In the genomic region with DNA sequence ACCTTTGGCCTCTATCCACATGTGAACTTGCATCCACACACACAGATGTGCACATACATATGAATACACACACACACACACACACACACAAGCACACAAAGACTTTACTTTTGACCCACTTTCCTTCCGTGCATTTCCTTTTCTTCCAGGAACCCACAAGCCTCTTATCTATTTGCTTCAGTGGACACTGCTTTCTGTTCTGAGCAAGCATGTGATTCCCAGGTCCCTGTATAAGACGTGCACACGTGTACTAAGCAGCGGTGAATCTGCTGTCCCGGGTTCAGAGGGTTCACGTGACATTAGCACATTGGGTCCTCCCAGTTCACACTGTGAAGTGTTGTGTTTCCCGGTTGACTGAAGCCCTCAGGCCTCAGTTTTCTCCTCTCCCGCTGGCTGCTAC, we compare ENCODE assay signal across 15 mouse cellular contexts.
"Had no signal": no experiment of that assay in that cellular context is flagged by ENCODE, and none has a peak within 500 bp of the region (broad histone marks: within the 10 kb centered on the region; RNA-seq: fewer than 3 reads in every experiment).

No protein-coding gene starts in this region.

- DNase-seq: kidney, adult 2 months; kidney, postnatal 14 days; left cerebral cortex, postnatal 4 days; lung, postnatal 14 days; thymus, postnatal 36 days had no signal

- H3K4me2 ChIP-seq: kidney, embryonic 15.5 days; limb, embryonic 15.5 days; lung, embryonic 15.5 days; midbrain, embryonic 11.5 days; midbrain, embryonic 15.5 days; neural tube, embryonic 12.5 days; stomach, embryonic 15.5 days had no signal

- ATAC-seq: midbrain, embryonic 15.5 days had no signal

- H3K9ac ChIP-seq: kidney, embryonic 15.5 days; limb, embryonic 15.5 days; liver, embryonic 14.5 days; lung, embryonic 15.5 days; midbrain, embryonic 15.5 days; neural tube, embryonic 12.5 days; stomach, embryonic 15.5 days had no signal

- H3K4me1 ChIP-seq: limb, embryonic 15.5 days; midbrain, embryonic 15.5 days; neural tube, embryonic 12.5 days; stomach, embryonic 15.5 days had no signal

- H3K36me3 ChIP-seq: kidney, embryonic 15.5 days; limb, embryonic 15.5 days; lung, embryonic 15.5 days; midbrain, embryonic 15.5 days; neural tube, embryonic 12.5 days; stomach, embryonic 15.5 days had no signal

- H3K27me3 ChIP-seq: kidney, embryonic 15.5 days; limb, embryonic 15.5 days; lung, embryonic 15.5 days; midbrain, embryonic 15.5 days; neural tube, embryonic 12.5 days; stomach, embryonic 15.5 days had no signal

- H3K27ac ChIP-seq: kidney, embryonic 15.5 days; limb, embryonic 15.5 days; liver, embryonic 14.5 days; lung, embryonic 15.5 days; macrophage; midbrain, embryonic 15.5 days; neural tube, embryonic 12.5 days; stomach, embryonic 15.5 days had no signal

- H3K4me3 ChIP-seq: kidney, embryonic 15.5 days; limb, embryonic 15.5 days; lung, embryonic 15.5 days; megakaryocyte, embryonic 14.5 days; midbrain, embryonic 15.5 days; neural tube, embryonic 12.5 days; stomach, embryonic 15.5 days had no signal

- H3K9me3 ChIP-seq: kidney, embryonic 15.5 days; limb, embryonic 15.5 days; lung, embryonic 15.5 days; midbrain, embryonic 15.5 days; neural tube, embryonic 12.5 days; stomach, embryonic 15.5 days had no signal
